In the genomic region with DNA sequence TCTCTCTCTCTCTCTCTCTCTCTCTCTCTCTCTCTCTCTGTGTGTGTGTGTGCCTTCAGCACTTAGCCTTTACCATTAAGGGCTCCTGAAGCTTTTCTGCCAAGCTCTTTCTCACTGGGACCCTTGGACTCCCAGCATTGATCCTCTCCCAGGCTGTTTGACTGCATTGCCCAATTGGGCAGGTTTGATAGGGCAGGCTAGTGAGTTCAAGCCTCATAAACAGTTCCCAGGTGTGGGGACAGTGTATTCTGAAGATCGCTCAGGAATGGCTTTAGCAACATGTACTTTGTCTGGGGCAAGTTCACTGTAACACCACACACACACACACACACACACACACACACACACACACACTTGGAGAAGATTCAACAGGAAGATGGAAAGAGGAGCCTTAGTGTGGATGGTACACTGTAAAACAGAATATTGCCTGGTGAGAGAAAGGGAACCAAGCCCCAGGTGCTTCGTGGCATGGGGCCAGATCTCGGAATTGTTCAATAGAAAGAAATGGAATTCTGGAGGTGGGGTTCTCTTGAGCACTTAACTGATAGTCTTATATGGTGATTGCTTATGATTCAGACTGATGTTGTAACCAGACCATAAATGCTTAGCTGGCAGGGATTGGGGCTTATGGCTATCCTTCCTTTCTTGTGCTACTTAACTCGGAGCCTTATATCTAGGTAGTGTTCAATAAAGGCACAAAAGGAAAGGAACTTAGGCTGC, we compare ENCODE assay signal across 22 mouse cellular contexts.
DNase-seq lines count a peak whose midpoint lies in the region; ATAC-seq and TF ChIP-seq lines count a peak whose summit lies in the region.
"Had no signal": no experiment of that assay in that cellular context is flagged by ENCODE, and none has a peak within 500 bp of the region (broad histone marks: within the 10 kb centered on the region; RNA-seq: fewer than 3 reads in every experiment).

No protein-coding gene starts in this region.

- no peak overlapping the region for H3K4me2 ChIP-seq in lung, postnatal 0 days (replicated peaks; ENCODE audit: low read depth, low read length)
- H3K4me2 ChIP-seq in intestine, embryonic 14.5 days (ENCODE audit: low read length) = no peak overlapping the region
- no peak overlapping the region for H3K4me2 ChIP-seq in liver, postnatal 0 days (ENCODE audit: low read depth, low read length)
- H3K4me2 ChIP-seq in midbrain, embryonic 13.5 days (replicated peaks) = no peak overlapping the region
- H3K4me2 ChIP-seq: embryonic facial prominence, embryonic 12.5 days; forebrain, embryonic 13.5 days; heart, embryonic 13.5 days; hindbrain, embryonic 15.5 days had no signal

- no peak overlapping the region for H3K27ac ChIP-seq in lung, postnatal 0 days (ENCODE audit: low read length)
- H3K27ac ChIP-seq in intestine, embryonic 14.5 days (ENCODE audit: low read depth) = no peak overlapping the region
- H3K27ac ChIP-seq in liver, postnatal 0 days (ENCODE audit: low read depth) = peak overlapping the region; percentile 78
- no peak overlapping the region for H3K27ac ChIP-seq in cerebellum, adult 2 months (ENCODE audit: insufficient read depth, low read length)
- H3K27ac ChIP-seq in midbrain, embryonic 13.5 days = no peak overlapping the region
- H3K27ac ChIP-seq: embryonic facial prominence, embryonic 12.5 days; forebrain, embryonic 13.5 days; heart, embryonic 13.5 days; hindbrain, embryonic 15.5 days; kidney, postnatal 0 days; left cerebral cortex, adult 2 months; limb, embryonic 10.5 days had no signal

- ATAC-seq in lung, postnatal 0 days = no peak
- ATAC-seq in intestine, embryonic 14.5 days (replicated peaks; ENCODE audit: low FRiP score, low TSS enrichment, low read depth) = no peak
- peak; percentile 85 for ATAC-seq in liver, postnatal 0 days
- ATAC-seq in midbrain, embryonic 13.5 days = no peak
- ATAC-seq: forebrain, embryonic 13.5 days had no signal

- no peaks in the 10 kb centered on the region for H3K9me3 ChIP-seq in lung, postnatal 0 days (ENCODE audit: low read length)
- no peaks in the 10 kb centered on the region for H3K9me3 ChIP-seq in intestine, embryonic 14.5 days (ENCODE audit: control insufficient read depth, low read length)
- no peaks in the 10 kb centered on the region for H3K9me3 ChIP-seq in liver, postnatal 0 days (ENCODE audit: low read length)
- H3K9me3 ChIP-seq in midbrain, embryonic 13.5 days = no peaks in the 10 kb centered on the region
- H3K9me3 ChIP-seq: embryonic facial prominence, embryonic 12.5 days; hindbrain, embryonic 15.5 days; limb, embryonic 10.5 days had no signal

- no peak for TF ChIP-seq CTCF in lung, postnatal 0 days (IDR thresholded peaks at IDR 0.05)
- TF ChIP-seq CTCF in liver, postnatal 0 days (IDR thresholded peaks at IDR 0.05; ENCODE audit: low read depth) = no peak
- no peak for TF ChIP-seq CTCF in cerebellum, adult 2 months (IDR thresholded peaks at IDR 0.05; ENCODE audit: borderline replicate concordance, insufficient read depth, low read depth, low read length)

- DNase-seq in lung, postnatal 0 days (ENCODE audit: low spot score) = peak; percentile 64
- DNase-seq in lung, postnatal 10 days = no peak
- DNase-seq in intestine, embryonic 14.5 days (ENCODE audit: low spot score) = peak; percentile 56
- DNase-seq in large intestine, adult 2 months (ENCODE audit: low read depth, low spot score) = peak; percentile 90
- DNase-seq in liver, postnatal 0 days = peak; percentile 61
- no peak for DNase-seq in thymus, postnatal 0 days (ENCODE audit: low spot score)
- DNase-seq in cerebellum, adult 2 months = no peak
- DNase-seq: cerebellum, adult 9-11 months; gastrocnemius, postnatal 10 days; heart, adult 18-20 months; heart, postnatal 36 days; kidney, adult 18-20 months; retina, postnatal 1 day had no signal

- H3K27me3 ChIP-seq in lung, postnatal 0 days (replicated peaks; ENCODE audit: insufficient read depth, low read length) = no peaks in the 10 kb centered on the region
- H3K27me3 ChIP-seq in intestine, embryonic 14.5 days (replicated peaks; ENCODE audit: control insufficient read depth, insufficient read depth, low read length) = no peaks in the 10 kb centered on the region
- no peaks in the 10 kb centered on the region for H3K27me3 ChIP-seq in liver, postnatal 0 days (ENCODE audit: insufficient read depth, low read length)
- H3K27me3 ChIP-seq in cerebellum, adult 2 months (ENCODE audit: control insufficient read depth, insufficient read depth, low read length) = no peaks in the 10 kb centered on the region
- 0 out of 2 replicates have a peak, but pooled peaks cover 2% of the 10 kb centered on the region for H3K27me3 ChIP-seq in midbrain, embryonic 13.5 days
- H3K27me3 ChIP-seq: embryonic facial prominence, embryonic 12.5 days; forebrain, embryonic 13.5 days had no signal

- TF ChIP-seq EP300 in lung, postnatal 0 days (IDR thresholded peaks at IDR 0.05) = peak; percentile 36; the same call in 1 of the 2 replicates
- peak; percentile 77 for TF ChIP-seq EP300 in liver, postnatal 0 days (IDR thresholded peaks at IDR 0.05; ENCODE audit: low read depth)

- H3K4me1 ChIP-seq in lung, postnatal 0 days (ENCODE audit: insufficient read depth, low read depth, low read length) = no peaks in the 10 kb centered on the region
- H3K4me1 ChIP-seq in intestine, embryonic 14.5 days (replicated peaks; ENCODE audit: control insufficient read depth, insufficient read depth, low read length) = peaks cover 19% of the 10 kb centered on the region
- H3K4me1 ChIP-seq in liver, postnatal 0 days (ENCODE audit: insufficient read depth) = peaks cover 30% of the 10 kb centered on the region
- H3K4me1 ChIP-seq in cerebellum, adult 2 months (ENCODE audit: control insufficient read depth, insufficient read depth, low read length) = no peaks in the 10 kb centered on the region
- peaks cover 16% of the 10 kb centered on the region for H3K4me1 ChIP-seq in midbrain, embryonic 13.5 days (replicated peaks)

- no peak for TF ChIP-seq POLR2A in cerebellum, adult 2 months (IDR thresholded peaks at IDR 0.05; ENCODE audit: borderline replicate concordance, insufficient read depth, low read length)

- no peaks in the 10 kb centered on the region for H3K36me3 ChIP-seq in lung, postnatal 0 days (ENCODE audit: insufficient read depth, low read length)
- H3K36me3 ChIP-seq in intestine, embryonic 14.5 days (ENCODE audit: control insufficient read depth, insufficient read depth, low read length) = no peaks in the 10 kb centered on the region
- H3K36me3 ChIP-seq in liver, postnatal 0 days (replicated peaks; ENCODE audit: insufficient read depth, low read length) = no peaks in the 10 kb centered on the region
- no peaks in the 10 kb centered on the region for H3K36me3 ChIP-seq in midbrain, embryonic 13.5 days
- H3K36me3 ChIP-seq: embryonic facial prominence, embryonic 12.5 days; heart, embryonic 13.5 days; hindbrain, embryonic 15.5 days; limb, embryonic 10.5 days had no signal

- no peak overlapping the region for H3K4me3 ChIP-seq in lung, postnatal 0 days (ENCODE audit: low read depth, low read length)
- no peak overlapping the region for H3K4me3 ChIP-seq in intestine, embryonic 14.5 days (ENCODE audit: low read depth, low read length)
- H3K4me3 ChIP-seq in liver, postnatal 0 days (ENCODE audit: low read depth, low read length) = no peak overlapping the region
- no peak overlapping the region for H3K4me3 ChIP-seq in cerebellum, adult 2 months (replicated peaks; ENCODE audit: insufficient read depth, low read depth, low read length)
- H3K4me3 ChIP-seq in midbrain, embryonic 13.5 days (replicated peaks) = no peak overlapping the region
- H3K4me3 ChIP-seq: embryonic facial prominence, embryonic 12.5 days; erythroblast, embryonic 14.5 days; forebrain, embryonic 13.5 days; heart, embryonic 13.5 days; hindbrain, embryonic 15.5 days; left cerebral cortex, adult 2 months; limb, embryonic 10.5 days had no signal

- WGBS in lung, postnatal 0 days = 59% methylated on average over 4 of the region's 4 CpGs
- WGBS in intestine, embryonic 14.5 days = 77% methylated on average over 4 of the region's 4 CpGs
- WGBS in large intestine, adult 2 months = 38% methylated on average over 4 of the region's 4 CpGs
- 65% methylated on average over 4 of the region's 4 CpGs for WGBS in liver, postnatal 0 days (ENCODE audit: insufficient replicate concordance)
- WGBS in cerebellum, adult 2 months = 79% methylated on average over 4 of the region's 4 CpGs
- WGBS in midbrain, embryonic 13.5 days = 86% methylated on average over 4 of the region's 4 CpGs

- no peak overlapping the region for H3K9ac ChIP-seq in lung, postnatal 0 days (replicated peaks; ENCODE audit: low read depth)
- no peak overlapping the region for H3K9ac ChIP-seq in intestine, embryonic 14.5 days (ENCODE audit: low read length)
- H3K9ac ChIP-seq in liver, postnatal 0 days (replicated peaks) = no peak overlapping the region
- no peak overlapping the region for H3K9ac ChIP-seq in midbrain, embryonic 13.5 days (replicated peaks)
- H3K9ac ChIP-seq: embryonic facial prominence, embryonic 12.5 days; forebrain, embryonic 13.5 days; heart, embryonic 13.5 days; hindbrain, embryonic 15.5 days had no signal

Comparison
In these comparisons a context has a peak if more than half of its experiments do, and no peak if none do; other contexts are left out.
1. DNase-seq: peak in lung, postnatal 0 days (single experiment), intestine, embryonic 14.5 days (single experiment), large intestine, adult 2 months (single experiment) and liver, postnatal 0 days (single experiment); none in lung, postnatal 10 days (single experiment), thymus, postnatal 0 days (single experiment) and cerebellum, adult 2 months (0 of 2).